Mouse (Mus musculus) kidney, postnatal 0 days (tissue): ENCODE measurements around the gene CN725425. TPM values are rescaled to one million over a fixed set of nuclear protein-coding genes. Genes with fewer than 3 reads are reported as not detected.

Experiments
- ATAC-seq: fragments of 200-750 bp; cut with Nextera tagmentation; replicated peaks from 2 replicates; pipeline ENCODE4 v1.8.0; 2017; ENCODE audit warnings: low read depth, moderate number of reproducible peaks, moderate TSS enrichment, moderate library complexity; ENCODE audit not compliant: low FRiP score
- DNase-seq: peaks from one replicate; pipeline ENCODE4 v3.0.0-alpha.2; 2016; ENCODE audit warnings: low spot score
- H3K27ac ChIP-seq: fragments of 300-500 bp; sonication (generic); 2 replicates; pipeline ENCODE4 v1.5.1; 2014; ENCODE audit warnings: mild to moderate bottlenecking
- H3K27me3 ChIP-seq: fragments of 300-500 bp; sonication (generic); 2 replicates; pipeline ENCODE4 v1.6.1; 2014; ENCODE audit warnings: low read length, mixed read lengths; ENCODE audit not compliant: insufficient read depth
- H3K36me3 ChIP-seq: fragments of 300-500 bp; sonication (generic); 2 replicates; pipeline ENCODE4 v1.6.1; 2014; ENCODE audit warnings: low read length, mixed read lengths; ENCODE audit not compliant: insufficient read depth
- H3K4me1 ChIP-seq: fragments of 300-500 bp; sonication (generic); replicated peaks from 2 replicates; pipeline ENCODE4 v1.6.1; 2014; ENCODE audit warnings: antibody characterized with exemption, low read length, mixed read lengths; ENCODE audit not compliant: insufficient read depth
- H3K4me2 ChIP-seq: fragments of 300-500 bp; sonication (generic); 2 replicates; pipeline ENCODE4 v1.6.1; 2014; ENCODE audit warnings: mild to moderate bottlenecking, low read length, moderate library complexity, mixed read lengths
- H3K4me3 ChIP-seq: fragments of 300-500 bp; sonication (generic); replicated peaks from 2 replicates; pipeline ENCODE4 v1.5.1; 2014; ENCODE audit warnings: low read depth, low read length
- H3K9ac ChIP-seq: fragments of 300-500 bp; sonication (generic); 2 replicates; pipeline ENCODE4 v1.6.1; 2014; ENCODE audit warnings: low read depth, low read length
- H3K9me3 ChIP-seq: fragments of 300-500 bp; sonication (generic); replicated peaks from 2 replicates; pipeline ENCODE4 v1.6.1; 2016; ENCODE audit warnings: low read length, inconsistent platforms, mixed read lengths
- CTCF ChIP-seq: IDR thresholded peaks from 2 replicates; pipeline ENCODE4 v1.5.1; 2016; ENCODE audit warnings: antibody characterized with exemption, low read depth, mild to moderate bottlenecking, moderate library complexity
- WGBS: fragments of 180-500 bp; shearing (Covaris S2); extraction: QIAGEN DNeasy Blood & Tissue Kit; methylation state at CpG from one replicate; pipeline ENCODE4 v1.1.7; 2014; 5-methylcytosine and 5-hydroxymethylcytosine counted together
- polyA plus RNA-seq: library from polyadenylated mRNA; unstranded; fragments of >200 nt; fragmentation: Nextera tagmentation; extraction: Ambion mirVana; gene quantifications from 2 replicates; pipeline ENCODE4 v1.2.1, GENCODE M21; 2015

Gene CN725425
- polyA plus RNA-seq, 1 experiment from 2014 or later: not detected

DNA sequence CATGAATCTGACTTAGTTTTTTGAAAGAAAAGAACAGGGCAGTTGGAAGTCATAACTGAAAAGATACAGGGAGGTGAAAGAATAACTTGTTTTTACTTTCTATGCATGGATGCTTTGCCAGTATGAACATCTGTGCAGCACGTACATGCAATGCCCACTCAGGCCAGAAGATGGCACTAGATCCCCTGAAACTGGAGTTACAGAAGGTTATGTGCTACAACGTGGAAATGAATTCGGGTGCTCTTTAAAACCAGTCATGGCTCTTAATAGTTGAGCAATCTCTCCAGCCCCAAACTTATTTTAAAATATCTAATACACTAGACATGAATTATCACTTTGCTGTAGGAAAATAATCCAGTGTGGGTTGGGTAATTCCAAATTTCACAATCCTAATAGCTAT is 102.1 kb downstream of the CN725425 start:
- Histone ChIP-seq H3K9ac (no peak overlapping the region), H3K4me2 (no peak overlapping the region), H3K36me3 (no peaks in the 10 kb centered on the region), H3K4me3 (no peak overlapping the region), H3K27me3 (no peaks in the 10 kb centered on the region), H3K27ac (no peak overlapping the region), H3K4me1 (no peaks in the 10 kb centered on the region), H3K9me3 (no peaks in the 10 kb centered on the region)
- DNase-seq (peak; percentile 89), ATAC-seq (no peak; the same call in 1 of the 2 replicates)
- WGBS: 4% methylated on average over 3 of the region's 3 CpGs
- TF ChIP-seq CTCF: peak; percentile 96

GRCm38 (mm10) chr15:91304296-91304852 is 105.1 kb downstream of the CN725425 start:
- TF ChIP-seq CTCF: peak; percentile 81
- Histone ChIP-seq H3K4me3 (no peak overlapping the region), H3K27me3 (no peaks in the 10 kb centered on the region), H3K9ac (no peak overlapping the region), H3K27ac (no peak overlapping the region), H3K4me2 (no peak overlapping the region), H3K4me1 (no peaks in the 10 kb centered on the region), H3K36me3 (no peaks in the 10 kb centered on the region), H3K9me3 (no peaks in the 10 kb centered on the region)
- ATAC-seq (no peak), DNase-seq (peak; percentile 85)
- WGBS: 61% methylated on average over 7 of the region's 7 CpGs

Other genes starting within 250 kb of the CN725425 start
- 12.9 and 14.0 TPM in 2 replicates for gene Kif21a, start 149.5 kb upstream of the CN725425 start, polyA plus RNA-seq
- 2.1 and 2.5 TPM in 2 replicates for gene Abcd2, start 7.7 kb upstream of the CN725425 start, polyA plus RNA-seq